8 mouse cellular contexts compared by ENCODE assay signal in genomic region chr9:99800076-99800475, GRCm38 (mm10).
DNase-seq lines count a peak whose midpoint lies in the region; ATAC-seq lines count a peak whose summit lies in the region.

No protein-coding gene starts in this region.

- WGBS in hindbrain, embryonic 14.5 days = under 1% methylated on average over 13 of the region's 13 CpGs

- DNase-seq in adrenal gland, postnatal 14 days = peak; percentile 6
- no peak for DNase-seq in adrenal gland, adult 2 months
- DNase-seq in hindbrain, embryonic 14.5 days (ENCODE audit: low spot score) = peak; percentile 43
- DNase-seq in mesoderm, embryonic 11.5 days (ENCODE audit: low read depth, low spot score) = peak; percentile 18
- DNase-seq in thymus, postnatal 0 days (ENCODE audit: low spot score) = no peak
- DNase-seq in layer of hippocampus, adult 9-10 months (ENCODE audit: low spot score) = no peak
- DNase-seq in layer of hippocampus, adult 11-12 months (ENCODE audit: low spot score) = no peak

- H3K4me3 ChIP-seq in hindbrain, embryonic 14.5 days (replicated peaks; ENCODE audit: low read length) = peak overlapping the region; percentile 27

- H3K9ac ChIP-seq in hindbrain, embryonic 14.5 days = peak overlapping the region; percentile 49

- no peaks in the 10 kb centered on the region for H3K9me3 ChIP-seq in hindbrain, embryonic 14.5 days (ENCODE audit: control insufficient read depth, low read length)

- ATAC-seq in common myeloid progenitor, adult 5-6 weeks (replicated peaks; ENCODE audit: low read depth, poor library complexity, severe bottlenecking) = peak; percentile 26; the same call in 1 of the 2 replicates
- no peak for ATAC-seq in hindbrain, embryonic 14.5 days (ENCODE audit: low FRiP score)

- H3K27me3 ChIP-seq in hindbrain, embryonic 14.5 days (ENCODE audit: control insufficient read depth, insufficient read depth, low read length) = peaks cover 4% of the 10 kb centered on the region; the same call in 1 of the 2 replicates

- H3K27ac ChIP-seq in hindbrain, embryonic 14.5 days = peak overlapping the region; percentile 77

- no peaks in the 10 kb centered on the region for H3K36me3 ChIP-seq in hindbrain, embryonic 14.5 days (replicated peaks; ENCODE audit: control insufficient read depth, insufficient read depth)

- H3K4me1 ChIP-seq in hindbrain, embryonic 14.5 days (replicated peaks; ENCODE audit: control insufficient read depth, insufficient read depth, low read length) = peaks cover 28% of the 10 kb centered on the region

- H3K4me2 ChIP-seq in hindbrain, embryonic 14.5 days (replicated peaks) = peak overlapping the region; percentile 62

Comparison
In these comparisons a context has a peak if more than half of its experiments do, and no peak if none do; other contexts are left out.
1. DNase-seq: peak in adrenal gland, postnatal 14 days (single experiment), hindbrain, embryonic 14.5 days (single experiment) and mesoderm, embryonic 11.5 days (single experiment); none in adrenal gland, adult 2 months (single experiment), thymus, postnatal 0 days (single experiment), layer of hippocampus, adult 9-10 months (single experiment) and layer of hippocampus, adult 11-12 months (single experiment).